ENCODE assay signal across 23 mouse cellular contexts in genomic region chr17:11198134-11198533, GRCm38 (mm10).
DNase-seq lines count a peak whose midpoint lies in the region; ATAC-seq and TF ChIP-seq lines count a peak whose summit lies in the region.
"Had no signal": no experiment of that assay in that cellular context is flagged by ENCODE, and none has a peak within 500 bp of the region (broad histone marks: within the 10 kb centered on the region; RNA-seq: fewer than 3 reads in every experiment).

No protein-coding gene starts in this region.

- no peak for TF ChIP-seq POLR2A in kidney, adult 2 months (IDR thresholded peaks at IDR 0.05; ENCODE audit: low read depth, low read length)

- H3K9ac ChIP-seq in hindbrain, embryonic 11.5 days (ENCODE audit: low read depth, low read length), result no peak overlapping the region
- H3K9ac ChIP-seq in hindbrain, embryonic 12.5 days, result no peak overlapping the region
- H3K9ac ChIP-seq in kidney, embryonic 16.5 days (replicated peaks; ENCODE audit: low read length), result no peak overlapping the region
- no peak overlapping the region for H3K9ac ChIP-seq in liver, embryonic 11.5 days (ENCODE audit: low read depth, low read length)
- H3K9ac ChIP-seq: embryonic facial prominence, embryonic 13.5 days; embryonic facial prominence, embryonic 15.5 days; forebrain, embryonic 13.5 days had no signal

- H3K4me1 ChIP-seq in hindbrain, embryonic 11.5 days (replicated peaks; ENCODE audit: control insufficient read depth, insufficient read depth, low read length), result no peaks in the 10 kb centered on the region
- H3K4me1 ChIP-seq in hindbrain, embryonic 12.5 days, result no peaks in the 10 kb centered on the region
- 0 out of 2 replicates have a peak, but pooled peaks cover 2% of the 10 kb centered on the region for H3K4me1 ChIP-seq in kidney, embryonic 16.5 days (ENCODE audit: insufficient read depth, low read length)
- H3K4me1 ChIP-seq in kidney, adult 2 months (ENCODE audit: control insufficient read depth, insufficient read depth, low read length), result no peaks in the 10 kb centered on the region
- no peaks in the 10 kb centered on the region for H3K4me1 ChIP-seq in liver, embryonic 11.5 days (replicated peaks; ENCODE audit: control insufficient read depth, insufficient read depth, low read length)
- H3K4me1 ChIP-seq: embryonic facial prominence, embryonic 13.5 days; embryonic facial prominence, embryonic 15.5 days; forebrain, embryonic 10.5 days; forebrain, embryonic 13.5 days had no signal

- DNase-seq in hindbrain, embryonic 11.5 days (ENCODE audit: low spot score), result no peak
- DNase-seq in kidney, adult 2 months, result no peak
- peak; percentile 6 for DNase-seq in retina, embryonic 14.5 days (ENCODE audit: low spot score)
- peak; percentile 4 for DNase-seq in retina, postnatal 1 day
- no peak for DNase-seq in liver, embryonic 11.5 days (ENCODE audit: low spot score)
- DNase-seq: adrenal gland, adult 2 months; adrenal gland, postnatal 10 days; adrenal gland, postnatal 25 days; cerebellum, adult 11 months; cerebellum, adult 18-20 months; cerebellum, adult 8-10 months; cerebellum, adult 9-11 months; cerebellum, postnatal 14 days; cerebellum, postnatal 36 days; embryo, embryonic 11 days had no signal

- no peak overlapping the region for H3K4me3 ChIP-seq in hindbrain, embryonic 11.5 days (ENCODE audit: low read depth, low read length)
- no peak overlapping the region for H3K4me3 ChIP-seq in hindbrain, embryonic 12.5 days
- H3K4me3 ChIP-seq in kidney, embryonic 16.5 days (ENCODE audit: low read length), result no peak overlapping the region
- no peak overlapping the region for H3K4me3 ChIP-seq in kidney, adult 2 months (ENCODE audit: insufficient read depth, low read depth, low read length)
- H3K4me3 ChIP-seq in liver, embryonic 11.5 days (ENCODE audit: low read depth, low read length), result no peak overlapping the region
- H3K4me3 ChIP-seq: embryonic facial prominence, embryonic 13.5 days; embryonic facial prominence, embryonic 15.5 days; erythroblast, embryonic 14.5 days; forebrain, embryonic 10.5 days; forebrain, embryonic 13.5 days had no signal

- no peaks in the 10 kb centered on the region for H3K27me3 ChIP-seq in hindbrain, embryonic 11.5 days (ENCODE audit: control insufficient read depth, insufficient read depth, low read length)
- no peaks in the 10 kb centered on the region for H3K27me3 ChIP-seq in hindbrain, embryonic 12.5 days
- H3K27me3 ChIP-seq in kidney, embryonic 16.5 days (ENCODE audit: insufficient read depth, low read length), result no peaks in the 10 kb centered on the region
- no peaks in the 10 kb centered on the region for H3K27me3 ChIP-seq in kidney, adult 2 months (replicated peaks; ENCODE audit: control insufficient read depth, insufficient read depth, low read length)
- no peaks in the 10 kb centered on the region for H3K27me3 ChIP-seq in liver, embryonic 11.5 days (replicated peaks; ENCODE audit: control insufficient read depth, insufficient read depth, low read length)
- H3K27me3 ChIP-seq: embryonic facial prominence, embryonic 13.5 days; embryonic facial prominence, embryonic 15.5 days; forebrain, embryonic 13.5 days had no signal

- TF ChIP-seq CTCF in kidney, adult 2 months (conservative IDR thresholded peaks at IDR 0.05; ENCODE audit: insufficient read depth, insufficient read length, low read depth, low read length), result no peak

- 55% methylated on average over 2 of the region's 2 CpGs for WGBS in hindbrain, embryonic 11.5 days
- WGBS in hindbrain, embryonic 12.5 days, result 40% methylated on average over 2 of the region's 2 CpGs
- 24% methylated on average over 2 of the region's 2 CpGs for WGBS in kidney, embryonic 16.5 days
- WGBS in kidney, adult 2 months, result 56% methylated on average over 2 of the region's 2 CpGs
- 73% methylated on average over 2 of the region's 2 CpGs for WGBS in liver, embryonic 11.5 days

- ATAC-seq in hindbrain, embryonic 11.5 days (ENCODE audit: low FRiP score), result 0 out of 2 replicates have a peak, but pooled peaks have one; percentile 19
- ATAC-seq in hindbrain, embryonic 12.5 days (ENCODE audit: low FRiP score), result no peak
- peak; percentile 59; the same call in 1 of the 2 replicates for ATAC-seq in kidney, embryonic 16.5 days (ENCODE audit: low FRiP score, low TSS enrichment)
- ATAC-seq in liver, embryonic 11.5 days (replicated peaks; ENCODE audit: low FRiP score), result no peak
- ATAC-seq: forebrain, embryonic 13.5 days; forebrain, embryonic 16.5 days had no signal

- H3K4me2 ChIP-seq in hindbrain, embryonic 11.5 days (replicated peaks; ENCODE audit: low read depth, low read length), result no peak overlapping the region
- H3K4me2 ChIP-seq in hindbrain, embryonic 12.5 days (replicated peaks), result no peak overlapping the region
- no peak overlapping the region for H3K4me2 ChIP-seq in kidney, embryonic 16.5 days (replicated peaks; ENCODE audit: low read depth, low read length)
- H3K4me2 ChIP-seq in liver, embryonic 11.5 days, result no peak overlapping the region
- H3K4me2 ChIP-seq: embryonic facial prominence, embryonic 13.5 days; embryonic facial prominence, embryonic 15.5 days; forebrain, embryonic 13.5 days had no signal

- H3K9me3 ChIP-seq in hindbrain, embryonic 11.5 days (ENCODE audit: control insufficient read depth, low read length), result no peaks in the 10 kb centered on the region
- H3K9me3 ChIP-seq in hindbrain, embryonic 12.5 days (replicated peaks), result no peaks in the 10 kb centered on the region
- no peaks in the 10 kb centered on the region for H3K9me3 ChIP-seq in kidney, embryonic 16.5 days (ENCODE audit: low read length)
- no peaks in the 10 kb centered on the region for H3K9me3 ChIP-seq in liver, embryonic 11.5 days (ENCODE audit: control insufficient read depth, low read length)
- H3K9me3 ChIP-seq: embryonic facial prominence, embryonic 13.5 days; embryonic facial prominence, embryonic 15.5 days; forebrain, embryonic 10.5 days; forebrain, embryonic 13.5 days had no signal

- H3K36me3 ChIP-seq in hindbrain, embryonic 11.5 days (ENCODE audit: control insufficient read depth, insufficient read depth, low read length), result no peaks in the 10 kb centered on the region
- H3K36me3 ChIP-seq in hindbrain, embryonic 12.5 days, result no peaks in the 10 kb centered on the region
- no peaks in the 10 kb centered on the region for H3K36me3 ChIP-seq in kidney, embryonic 16.5 days (ENCODE audit: insufficient read depth, low read length)
- no peaks in the 10 kb centered on the region for H3K36me3 ChIP-seq in kidney, adult 2 months (ENCODE audit: control insufficient read depth, insufficient read depth, low read length)
- no peaks in the 10 kb centered on the region for H3K36me3 ChIP-seq in liver, embryonic 11.5 days (ENCODE audit: control insufficient read depth, insufficient read depth, low read length)
- H3K36me3 ChIP-seq: embryonic facial prominence, embryonic 13.5 days; embryonic facial prominence, embryonic 15.5 days; forebrain, embryonic 10.5 days had no signal

- H3K27ac ChIP-seq in hindbrain, embryonic 11.5 days (ENCODE audit: low read depth, low read length), result no peak overlapping the region
- H3K27ac ChIP-seq in hindbrain, embryonic 12.5 days, result no peak overlapping the region
- H3K27ac ChIP-seq in kidney, embryonic 16.5 days (ENCODE audit: low read length), result no peak overlapping the region
- H3K27ac ChIP-seq in kidney, adult 2 months (ENCODE audit: insufficient read depth, low read depth, low read length), result no peak overlapping the region
- no peak overlapping the region for H3K27ac ChIP-seq in liver, embryonic 11.5 days (ENCODE audit: low read depth, low read length)
- H3K27ac ChIP-seq: embryonic facial prominence, embryonic 13.5 days; embryonic facial prominence, embryonic 15.5 days; forebrain, embryonic 10.5 days; forebrain, embryonic 13.5 days had no signal

Comparison
In these comparisons a context has a peak if more than half of its experiments do, and no peak if none do; other contexts are left out.
1. ATAC-seq: peak in hindbrain, embryonic 11.5 days (single experiment) and kidney, embryonic 16.5 days (single experiment); none in hindbrain, embryonic 12.5 days (single experiment) and liver, embryonic 11.5 days (single experiment).
2. DNase-seq: peak in retina, embryonic 14.5 days (single experiment) and retina, postnatal 1 day (single experiment); none in hindbrain, embryonic 11.5 days (single experiment), kidney, adult 2 months (single experiment) and liver, embryonic 11.5 days (single experiment).